Mouse (Mus musculus): ENCODE measurements at regions not wholly inside any gene's neighbourhood (a gene's known extent, or its start where the extent isn't known, plus 50 kb on each side); places are given as distances from the start of the nearest gene placed in this dataset.

DNA sequence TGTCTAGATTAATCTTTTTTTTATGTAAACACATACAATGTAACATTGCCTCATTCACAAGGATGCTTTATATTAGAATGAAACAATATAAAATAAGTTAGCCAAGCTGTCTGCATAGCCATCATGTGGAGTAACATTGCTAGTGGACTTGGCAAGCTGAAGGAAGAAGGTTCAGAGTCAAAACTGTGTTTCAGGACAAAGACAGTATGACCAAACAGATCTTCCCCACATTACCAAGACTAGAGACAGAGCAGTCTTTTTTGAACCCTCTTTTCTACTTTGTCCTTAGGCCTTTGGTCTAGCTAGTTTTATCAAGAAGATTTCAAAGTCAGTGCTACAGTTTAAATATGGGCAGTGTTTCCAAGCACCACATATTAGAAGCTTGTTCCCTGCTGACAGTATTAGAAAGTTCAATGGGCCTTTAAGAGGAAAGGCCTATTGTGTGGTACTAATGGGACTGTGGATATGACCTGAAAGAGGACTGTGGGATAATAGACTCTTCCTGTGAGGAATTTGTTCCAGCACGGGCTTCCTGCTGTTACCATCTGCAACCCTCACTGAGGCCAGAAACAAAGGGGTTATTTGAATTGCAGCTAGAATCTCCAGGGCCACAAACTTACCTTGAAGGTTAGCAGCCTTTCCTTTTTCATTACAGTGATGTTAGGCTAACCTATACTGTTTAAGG is 449.1 kb upstream of the Lrrc7 start:
- TF ChIP-seq CTCF (IDR thresholded peaks at IDR 0.05; ENCODE audit: insufficient read depth, low read depth, low read length) (no peak), POLR2A (IDR thresholded peaks at IDR 0.05; ENCODE audit: insufficient read depth, low read depth, low read length) (no peak)
